Mouse (Mus musculus) limb, embryonic 11.5 days (tissue): ENCODE measurements around the gene Afg3l1. TPM values are rescaled to one million over a fixed set of nuclear protein-coding genes. Genes with fewer than 3 reads are reported as not detected.
"Not testable (repeated sequence)": the region's sequence is repeated elsewhere in the genome, so short reads cannot be mapped to it uniquely, and the experiment has no call there.

Experiments
- ATAC-seq: fragments of 200-750 bp; cut with Nextera tagmentation; 2 replicates; pipeline ENCODE4 v1.8.0; 2017; ENCODE audit warnings: low read depth; ENCODE audit not compliant: insufficient number of reproducible peaks, low FRiP score, low TSS enrichment
- DNase-seq: peaks from one replicate; pipeline ENCODE4 v3.0.0-alpha.2; 2015; ENCODE audit warnings: low spot score
- H3K27ac ChIP-seq: fragments of 300-500 bp; sonication (generic); replicated peaks from 2 replicates; pipeline ENCODE4 v1.5.1; 2014; ENCODE audit warnings: low read depth, mild to moderate bottlenecking, low read length
- H3K27me3 ChIP-seq: fragments of 300-500 bp; sonication (generic); 2 replicates; pipeline ENCODE4 v1.6.1; 2014; ENCODE audit warnings: mild to moderate bottlenecking, low read length, mixed read lengths; ENCODE audit not compliant: control insufficient read depth, insufficient read depth
- H3K36me3 ChIP-seq: fragments of 300-500 bp; sonication (generic); 2 replicates; pipeline ENCODE4 v1.6.1; 2014; ENCODE audit warnings: mild to moderate bottlenecking, low read length, moderate library complexity, mixed read lengths; ENCODE audit not compliant: control insufficient read depth, insufficient read depth
- H3K4me1 ChIP-seq: fragments of 300-500 bp; sonication (generic); 2 replicates; pipeline ENCODE4 v1.6.1; 2014; ENCODE audit warnings: low read length, mixed read lengths; ENCODE audit not compliant: control insufficient read depth, insufficient read depth
- H3K4me2 ChIP-seq: fragments of 300-500 bp; sonication (generic); 2 replicates; pipeline ENCODE4 v1.6.1; 2014; ENCODE audit warnings: low read depth, mild to moderate bottlenecking, moderate library complexity; ENCODE audit not compliant: severe bottlenecking
- H3K4me3 ChIP-seq: fragments of 300-500 bp; sonication (generic); 2 replicates; pipeline ENCODE4 v1.5.1; 2014; ENCODE audit warnings: low read depth, low read length
- H3K9ac ChIP-seq: fragments of 300-500 bp; sonication (generic); 2 replicates; pipeline ENCODE4 v1.6.1; 2014; ENCODE audit warnings: mild to moderate bottlenecking, low read length
- H3K9me3 ChIP-seq: fragments of 300-500 bp; sonication (generic); 2 replicates; pipeline ENCODE4 v1.6.1; 2016; ENCODE audit warnings: low read length; ENCODE audit not compliant: control insufficient read depth
- WGBS: fragments of 180-500 bp; shearing (Covaris S2); extraction: QIAGEN DNeasy Blood & Tissue Kit; methylation state at CpG from one replicate; pipeline ENCODE4 v1.1.7; 2014; 5-methylcytosine and 5-hydroxymethylcytosine counted together
- polyA plus RNA-seq: library from polyadenylated mRNA; unstranded; fragments of >200 nt; fragmentation: Nextera tagmentation; extraction: Ambion mirVana; gene quantifications from 2 replicates; pipeline ENCODE4 v1.2.1, GENCODE M21; 2014

The Afg3l1 gene
- polyA plus RNA-seq, 1 experiment from 2014 or later, result 36.5 TPM

GRCm38 (mm10) chr8:123451747-123452146, 26.0 kb upstream of the Afg3l1 start:
- H3K9me3 ChIP-seq, DNase-seq, H3K9ac ChIP-seq, ATAC-seq, H3K4me1 ChIP-seq, H3K36me3 ChIP-seq, H3K27me3 ChIP-seq, H3K27ac ChIP-seq, H3K4me2 ChIP-seq, H3K4me3 ChIP-seq: not testable (repeated sequence)
- 94% methylated on average over 12 of the region's 12 CpGs for WGBS

- Histone ChIP-seq H3K36me3 (peaks cover 8% of the 10 kb centered on the region), H3K27ac (no peak overlapping the region), H3K27me3 (no peaks in the 10 kb centered on the region), H3K4me1 (no peaks in the 10 kb centered on the region), H3K4me3 (no peak overlapping the region), H3K9ac (no peak overlapping the region), H3K9me3 (no peaks in the 10 kb centered on the region), H3K4me2 (no peak overlapping the region)
- DNase-seq, result no peak
- ATAC-seq, result no peak
- 85% methylated on average over 4 of the region's 4 CpGs for WGBS
These were observed 25.6 kb upstream of the Afg3l1 start for GRCm38 (mm10) chr8:123452149-123452548.

GRCm38 (mm10) chr8:123453291-123453690, 24.4 kb upstream of the Afg3l1 start:
- ATAC-seq, result no peak
- H3K27ac ChIP-seq, result no peak overlapping the region
- no peak for DNase-seq
- H3K4me1 ChIP-seq, result no peaks in the 10 kb centered on the region
- no peak overlapping the region for H3K9ac ChIP-seq
- peaks cover 15% of the 10 kb centered on the region for H3K36me3 ChIP-seq
- no peak overlapping the region for H3K4me2 ChIP-seq
- H3K27me3 ChIP-seq, result no peaks in the 10 kb centered on the region
- no peaks in the 10 kb centered on the region for H3K9me3 ChIP-seq
- H3K4me3 ChIP-seq, result no peak overlapping the region
- WGBS, result 74% methylated on average over 7 of the region's 7 CpGs

DNA sequence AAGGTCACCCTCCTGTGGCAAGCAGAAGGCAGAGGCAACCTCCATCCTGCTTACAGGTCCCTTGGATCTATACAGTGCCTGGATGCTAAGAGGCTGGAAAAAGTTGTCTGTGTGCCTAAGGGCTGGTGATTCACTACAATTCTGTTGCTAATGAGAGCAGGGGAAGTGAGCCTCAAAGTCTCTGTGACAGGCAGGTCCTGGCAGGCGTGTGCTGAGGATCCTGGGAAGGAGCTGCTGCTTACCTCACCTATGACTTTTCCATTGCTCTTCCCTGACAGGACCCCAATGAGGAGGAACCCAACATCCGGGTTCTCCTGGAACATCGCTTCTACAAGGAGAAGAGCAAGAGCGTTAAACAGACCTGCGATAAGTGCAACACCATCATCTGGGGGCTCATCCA, 23.8 kb upstream of the Afg3l1 start:
- ATAC-seq (no peak), DNase-seq (no peak)
- H3K4me1 ChIP-seq, result no peaks in the 10 kb centered on the region
- no peak overlapping the region for H3K4me2 ChIP-seq
- no peaks in the 10 kb centered on the region for H3K9me3 ChIP-seq
- peaks cover 17% of the 10 kb centered on the region for H3K36me3 ChIP-seq
- H3K4me3 ChIP-seq, result no peak overlapping the region
- 73% methylated on average over 5 of the region's 5 CpGs for WGBS
- no peaks in the 10 kb centered on the region for H3K27me3 ChIP-seq
- H3K9ac ChIP-seq, result no peak overlapping the region
- no peak overlapping the region for H3K27ac ChIP-seq

GRCm38 (mm10) chr8:123454559-123454958, 23.1 kb upstream of the Afg3l1 start:
- Histone ChIP-seq H3K36me3 (peaks cover 17% of the 10 kb centered on the region), H3K4me1 (no peaks in the 10 kb centered on the region), H3K27me3 (no peaks in the 10 kb centered on the region), H3K4me3 (no peak overlapping the region), H3K27ac (no peak overlapping the region), H3K9me3 (no peaks in the 10 kb centered on the region), H3K9ac (no peak overlapping the region), H3K4me2 (no peak overlapping the region)
- ATAC-seq (no peak), DNase-seq (no peak)
- WGBS, result 93% methylated on average over 6 of the region's 6 CpGs

DNA sequence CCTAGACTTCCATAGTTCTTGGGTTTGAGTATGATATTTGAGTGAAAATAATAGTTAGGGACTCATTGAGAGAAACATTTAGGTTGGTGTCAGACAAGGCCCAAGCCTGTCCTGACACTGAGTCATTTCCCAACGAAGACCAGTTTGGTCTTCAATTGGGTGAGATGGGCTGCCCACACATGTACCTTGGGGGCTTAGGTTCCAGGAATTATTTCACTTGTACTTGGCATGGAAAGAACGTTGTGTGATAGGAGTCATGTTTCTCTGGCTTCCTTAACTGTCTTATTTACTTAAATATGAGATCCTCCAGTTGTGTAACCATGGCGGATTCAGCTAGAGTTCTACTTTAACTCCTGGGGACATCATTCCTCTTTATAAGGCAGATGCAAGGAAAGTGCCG, 14.1 kb upstream of the Afg3l1 start:
- WGBS, result 79% methylated on average over 4 of the region's 4 CpGs
- H3K9me3 ChIP-seq, result no peaks in the 10 kb centered on the region
- H3K36me3 ChIP-seq, result peaks cover 6% of the 10 kb centered on the region; the same call in 1 of the 2 replicates
- no peak overlapping the region for H3K4me3 ChIP-seq
- H3K4me1 ChIP-seq, result no peaks in the 10 kb centered on the region
- ATAC-seq, result no peak
- no peak overlapping the region for H3K27ac ChIP-seq
- no peak overlapping the region for H3K9ac ChIP-seq
- H3K27me3 ChIP-seq, result no peaks in the 10 kb centered on the region
- H3K4me2 ChIP-seq, result no peak overlapping the region
- no peak for DNase-seq

DNA sequence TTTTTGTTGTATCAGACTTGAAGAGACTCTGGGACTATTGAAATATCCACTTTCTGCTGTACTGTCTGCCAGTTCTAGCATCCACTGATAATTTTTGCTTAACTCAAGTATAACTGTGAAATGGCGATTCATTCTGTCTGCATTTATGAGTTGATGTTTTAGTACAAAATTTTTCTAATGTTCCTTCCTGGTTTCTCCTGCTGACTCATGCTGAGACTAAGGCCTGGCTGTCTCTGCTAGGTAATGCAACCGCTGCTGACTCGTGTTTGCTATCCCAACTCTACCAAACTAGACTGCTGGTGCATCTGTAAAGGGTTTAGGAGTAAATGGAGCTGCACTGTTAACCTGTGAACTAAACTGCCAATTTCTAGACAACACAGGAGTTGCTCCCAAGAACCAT, 10.2 kb upstream of the Afg3l1 start:
- H3K36me3 ChIP-seq, result no peaks in the 10 kb centered on the region
- no peak overlapping the region for H3K4me3 ChIP-seq
- WGBS, result 76% methylated on average over 3 of the region's 3 CpGs
- DNase-seq (no peak), ATAC-seq (no peak)
- no peak overlapping the region for H3K4me2 ChIP-seq
- no peak overlapping the region for H3K9ac ChIP-seq
- no peaks in the 10 kb centered on the region for H3K9me3 ChIP-seq
- no peak overlapping the region for H3K27ac ChIP-seq
- no peaks in the 10 kb centered on the region for H3K27me3 ChIP-seq
- no peaks in the 10 kb centered on the region for H3K4me1 ChIP-seq

- ATAC-seq, H3K9ac ChIP-seq, H3K27me3 ChIP-seq, H3K4me1 ChIP-seq, DNase-seq, H3K36me3 ChIP-seq, H3K4me2 ChIP-seq, H3K9me3 ChIP-seq, H3K4me3 ChIP-seq, H3K27ac ChIP-seq: not testable (repeated sequence)
- 63% methylated on average over 6 of the region's 6 CpGs for WGBS
These were observed 4.7 kb upstream of the Afg3l1 start for GRCm38 (mm10) chr8:123472991-123473390.

GRCm38 (mm10) chr8:123474549-123474948, 3.2 kb upstream of the Afg3l1 start:
- H3K36me3 ChIP-seq, H3K4me2 ChIP-seq, H3K9ac ChIP-seq, DNase-seq, H3K4me3 ChIP-seq, H3K9me3 ChIP-seq, ATAC-seq, H3K27me3 ChIP-seq, H3K4me1 ChIP-seq, H3K27ac ChIP-seq: not testable (repeated sequence)
- WGBS, result 70% methylated on average over 5 of the region's 5 CpGs
